Mouse (Mus musculus): ENCODE measurements around the gene Nfkbiz. TPM values are rescaled to one million over a fixed set of nuclear protein-coding genes. Genes with fewer than 3 reads are reported as not detected.

Nfkbiz gene
- polyA plus RNA-seq, 1 experiment from 2014 or later = 0.89 TPM

GRCm38 (mm10) chr16:55815466-55815865, 23.2 kb downstream of the Nfkbiz start:
- Histone ChIP-seq H3K27me3 (peaks cover 10% of the 10 kb centered on the region), H3K4me1 (replicated peaks) (0 out of 2 replicates have a peak, but pooled peaks cover 11% of the 10 kb centered on the region), H3K27ac (no peak overlapping the region), H3K9ac (replicated peaks) (no peak overlapping the region), H3K4me2 (replicated peaks) (no peak overlapping the region), H3K4me3 (replicated peaks) (no peak overlapping the region), H3K9me3 (no peaks in the 10 kb centered on the region; the same call in 1 of the 2 replicates), H3K36me3 (peaks cover 34% of the 10 kb centered on the region)
- 87% methylated on average over 14 of the region's 14 CpGs for WGBS
- no peak for ATAC-seq

GRCm38 (mm10) chr16:55814686-55815085, 24.0 kb downstream of the Nfkbiz start:
- Histone ChIP-seq H3K9me3 (no peaks in the 10 kb centered on the region; the same call in 1 of the 2 replicates), H3K4me2 (replicated peaks) (no peak overlapping the region), H3K4me3 (replicated peaks) (no peak overlapping the region), H3K36me3 (peaks cover 34% of the 10 kb centered on the region), H3K4me1 (replicated peaks) (0 out of 2 replicates have a peak, but pooled peaks cover 10% of the 10 kb centered on the region), H3K27me3 (peaks cover 2% of the 10 kb centered on the region; the same call in 1 of the 2 replicates), H3K27ac (no peak overlapping the region), H3K9ac (replicated peaks) (no peak overlapping the region)
- ATAC-seq = no peak
- WGBS = 97% methylated on average over 6 of the region's 6 CpGs

- H3K4me2 ChIP-seq (replicated peaks) = no peak overlapping the region
- H3K27ac ChIP-seq = no peak overlapping the region
- 88% methylated on average over 15 of the region's 15 CpGs for WGBS
- 0 out of 2 replicates have a peak, but pooled peaks cover 4% of the 10 kb centered on the region for H3K4me1 ChIP-seq (replicated peaks)
- ATAC-seq = no peak
- no peak overlapping the region for H3K9ac ChIP-seq (replicated peaks)
- no peaks in the 10 kb centered on the region for H3K27me3 ChIP-seq
- no peak overlapping the region for H3K4me3 ChIP-seq (replicated peaks)
- H3K9me3 ChIP-seq = no peaks in the 10 kb centered on the region; the same call in 1 of the 2 replicates
- peaks cover 34% of the 10 kb centered on the region for H3K36me3 ChIP-seq
Observed at GRCm38 (mm10) chr16:55813916-55814315, 24.8 kb downstream of the Nfkbiz start.

- peaks cover 27% of the 10 kb centered on the region for H3K36me3 ChIP-seq
- H3K4me2 ChIP-seq (replicated peaks) = no peak overlapping the region
- no peaks in the 10 kb centered on the region for H3K27me3 ChIP-seq
- no peak overlapping the region for H3K9ac ChIP-seq (replicated peaks)
- H3K4me3 ChIP-seq (replicated peaks) = no peak overlapping the region
- no peaks in the 10 kb centered on the region; the same call in 1 of the 2 replicates for H3K9me3 ChIP-seq
- ATAC-seq = no peak
- no peak overlapping the region for H3K27ac ChIP-seq
- no peaks in the 10 kb centered on the region; the same call in 1 of the 2 replicates for H3K4me1 ChIP-seq (replicated peaks)
- WGBS = 90% methylated on average over 6 of the region's 6 CpGs
Observed at GRCm38 (mm10) chr16:55811792-55812191, 26.9 kb downstream of the Nfkbiz start.

- no peak for ATAC-seq
- 98% methylated on average over 9 of the region's 9 CpGs for WGBS
Observed at GRCm38 (mm10) chr16:55809779-55810514, 28.8 kb downstream of the Nfkbiz start.

GRCm38 (mm10) chr16:55809345-55809744, 29.4 kb downstream of the Nfkbiz start:
- 97% methylated on average over 6 of the region's 6 CpGs for WGBS
- Histone ChIP-seq H3K27ac (no peak overlapping the region), H3K36me3 (peaks cover 12% of the 10 kb centered on the region), H3K4me1 (replicated peaks) (no peaks in the 10 kb centered on the region; the same call in 1 of the 2 replicates), H3K4me3 (replicated peaks) (no peak overlapping the region), H3K4me2 (replicated peaks) (no peak overlapping the region), H3K9ac (replicated peaks) (no peak overlapping the region), H3K27me3 (no peaks in the 10 kb centered on the region), H3K9me3 (no peaks in the 10 kb centered on the region)
- ATAC-seq = no peak

More at GRCm38 (mm10) chr16:55809779-55810514, 28.8 kb downstream of the Nfkbiz start:
- Histone ChIP-seq H3K9ac (replicated peaks) (no peak overlapping the region), H3K36me3 (peaks cover 14% of the 10 kb centered on the region), H3K9me3 (no peaks in the 10 kb centered on the region), H3K4me1 (replicated peaks) (no peaks in the 10 kb centered on the region; the same call in 1 of the 2 replicates), H3K4me3 (replicated peaks) (no peak overlapping the region), H3K4me2 (replicated peaks) (no peak overlapping the region), H3K27ac (no peak overlapping the region), H3K27me3 (no peaks in the 10 kb centered on the region)

- peaks cover under 1% of the 10 kb centered on the region; the same call in 1 of the 2 replicates for H3K36me3 ChIP-seq
- 48% methylated on average over 6 of the region's 6 CpGs for WGBS
- H3K4me3 ChIP-seq (replicated peaks) = no peak overlapping the region
- H3K4me1 ChIP-seq (replicated peaks) = no peaks in the 10 kb centered on the region; the same call in 1 of the 2 replicates
- no peak for ATAC-seq
- H3K9me3 ChIP-seq = no peaks in the 10 kb centered on the region
- no peaks in the 10 kb centered on the region for H3K27me3 ChIP-seq
- H3K9ac ChIP-seq (replicated peaks) = no peak overlapping the region
- no peak overlapping the region for H3K27ac ChIP-seq
- H3K4me2 ChIP-seq (replicated peaks) = no peak overlapping the region
Observed at GRCm38 (mm10) chr16:55807505-55807932, 31.2 kb downstream of the Nfkbiz start.

- no peak overlapping the region for H3K27ac ChIP-seq
- H3K9ac ChIP-seq (replicated peaks) = no peak overlapping the region
- H3K4me1 ChIP-seq (replicated peaks) = no peaks in the 10 kb centered on the region; the same call in 1 of the 2 replicates
- H3K9me3 ChIP-seq = no peaks in the 10 kb centered on the region
- no peaks in the 10 kb centered on the region for H3K36me3 ChIP-seq
- ATAC-seq = no peak
- WGBS = 100% methylated on average over 1 of the region's 1 CpGs
- no peaks in the 10 kb centered on the region for H3K27me3 ChIP-seq
- no peak overlapping the region for H3K4me3 ChIP-seq (replicated peaks)
- H3K4me2 ChIP-seq (replicated peaks) = no peak overlapping the region
Observed at GRCm38 (mm10) chr16:55804799-55805198, 33.9 kb downstream of the Nfkbiz start.

- no peak overlapping the region for H3K4me2 ChIP-seq (replicated peaks)
- no peak overlapping the region for H3K4me3 ChIP-seq (replicated peaks)
- no peak overlapping the region for H3K9ac ChIP-seq (replicated peaks)
- H3K4me1 ChIP-seq (replicated peaks) = no peaks in the 10 kb centered on the region
- H3K27me3 ChIP-seq = no peaks in the 10 kb centered on the region
- H3K27ac ChIP-seq = no peak overlapping the region
- H3K9me3 ChIP-seq = no peaks in the 10 kb centered on the region
- WGBS = 92% methylated on average over 1 of the region's 1 CpGs
- no peak for ATAC-seq
- H3K36me3 ChIP-seq = no peaks in the 10 kb centered on the region
Observed at GRCm38 (mm10) chr16:55801629-55802028, 37.1 kb downstream of the Nfkbiz start.

- WGBS = 91% methylated on average over 7 of the region's 7 CpGs
- no peaks in the 10 kb centered on the region for H3K36me3 ChIP-seq
- H3K4me2 ChIP-seq (replicated peaks) = no peak overlapping the region
- no peak overlapping the region for H3K4me3 ChIP-seq (replicated peaks)
- no peak for ATAC-seq
- H3K27me3 ChIP-seq = no peaks in the 10 kb centered on the region
- no peak overlapping the region for H3K9ac ChIP-seq (replicated peaks)
- H3K4me1 ChIP-seq (replicated peaks) = no peaks in the 10 kb centered on the region
- H3K9me3 ChIP-seq = no peaks in the 10 kb centered on the region
- H3K27ac ChIP-seq = no peak overlapping the region
Observed at GRCm38 (mm10) chr16:55798845-55799244, 39.9 kb downstream of the Nfkbiz start.

GRCm38 (mm10) chr16:55790326-55790725, 48.4 kb downstream of the Nfkbiz start:
- ATAC-seq = no peak
- H3K27ac ChIP-seq = no peak overlapping the region
- no peak overlapping the region for H3K4me3 ChIP-seq (replicated peaks)
- no peaks in the 10 kb centered on the region for H3K9me3 ChIP-seq
- H3K4me1 ChIP-seq (replicated peaks) = no peaks in the 10 kb centered on the region
- no peaks in the 10 kb centered on the region for H3K27me3 ChIP-seq
- no peak overlapping the region for H3K4me2 ChIP-seq (replicated peaks)
- H3K9ac ChIP-seq (replicated peaks) = no peak overlapping the region
- WGBS = 96% methylated on average over 7 of the region's 7 CpGs
- no peaks in the 10 kb centered on the region for H3K36me3 ChIP-seq

- ATAC-seq = no peak
- Histone ChIP-seq H3K27me3 (no peaks in the 10 kb centered on the region), H3K36me3 (no peaks in the 10 kb centered on the region), H3K9ac (replicated peaks) (no peak overlapping the region), H3K4me1 (replicated peaks) (no peaks in the 10 kb centered on the region), H3K4me2 (replicated peaks) (no peak overlapping the region), H3K4me3 (replicated peaks) (no peak overlapping the region), H3K9me3 (no peaks in the 10 kb centered on the region), H3K27ac (no peak overlapping the region)
- 50% methylated on average over 1 of the region's 1 CpGs for WGBS
Observed at GRCm38 (mm10) chr16:55789291-55789690, 49.4 kb downstream of the Nfkbiz start.

Measured in midbrain, embryonic 13.5 days (tissue).